Mouse (Mus musculus): ENCODE results near the gene Dtx3.

DNA sequence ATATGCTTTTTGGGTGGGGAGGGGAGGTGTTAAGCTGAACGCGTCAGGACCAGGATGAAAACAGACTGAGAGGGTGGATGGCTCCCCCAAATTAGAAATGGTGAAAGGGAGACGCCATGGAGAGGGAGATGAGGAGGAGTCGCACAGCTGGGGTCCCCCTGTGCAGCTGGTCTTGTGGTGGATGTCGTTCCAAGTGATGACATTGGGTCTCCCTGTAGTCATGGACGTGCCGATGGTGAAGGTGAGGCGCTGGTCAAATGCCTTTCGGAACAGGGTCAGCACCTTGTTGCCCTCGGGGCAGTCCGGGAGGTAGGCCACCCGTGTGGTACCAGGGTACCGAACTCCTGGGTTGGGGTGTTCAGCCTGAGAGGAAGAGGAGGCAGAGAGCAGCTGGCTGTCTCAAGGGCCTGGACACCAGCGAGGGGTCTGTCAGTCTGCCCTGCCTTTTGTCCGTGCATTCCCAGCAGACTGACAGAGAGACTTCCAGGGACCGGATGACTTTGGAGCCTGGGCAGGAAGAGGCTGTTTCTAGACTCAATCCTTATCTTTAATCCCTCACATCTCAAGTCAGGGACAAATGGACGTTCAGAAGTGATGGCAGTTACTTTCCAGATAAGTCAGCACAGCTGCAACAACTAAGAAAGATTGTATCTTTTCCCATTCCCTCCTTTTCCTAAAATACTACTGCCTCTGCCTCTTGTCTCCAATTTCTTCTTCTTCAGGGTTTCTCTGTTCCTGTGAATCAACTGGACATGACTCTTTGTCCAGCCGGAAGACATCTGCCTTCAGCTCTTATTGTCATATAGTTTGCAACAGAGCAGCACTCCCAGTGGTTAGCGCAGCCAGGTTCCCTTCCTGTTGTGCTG is 4.1 kb downstream of the Dtx3 start:
- TF ChIP-seq POLR2A (IDR thresholded peaks at IDR 0.05; ENCODE audit: low read depth, low read length) (no peak), CTCF (conservative IDR thresholded peaks at IDR 0.05; ENCODE audit: insufficient read depth, insufficient read length, low read depth, low read length) (no peak)

Measured in kidney, adult 2 months (tissue).